Mouse (Mus musculus): ENCODE data around the gene Doxl2.
"Not testable (repeated sequence)": the region's sequence is repeated elsewhere in the genome, so short reads cannot be mapped to it uniquely, and the experiment has no call there.

Gene Doxl2

DNA sequence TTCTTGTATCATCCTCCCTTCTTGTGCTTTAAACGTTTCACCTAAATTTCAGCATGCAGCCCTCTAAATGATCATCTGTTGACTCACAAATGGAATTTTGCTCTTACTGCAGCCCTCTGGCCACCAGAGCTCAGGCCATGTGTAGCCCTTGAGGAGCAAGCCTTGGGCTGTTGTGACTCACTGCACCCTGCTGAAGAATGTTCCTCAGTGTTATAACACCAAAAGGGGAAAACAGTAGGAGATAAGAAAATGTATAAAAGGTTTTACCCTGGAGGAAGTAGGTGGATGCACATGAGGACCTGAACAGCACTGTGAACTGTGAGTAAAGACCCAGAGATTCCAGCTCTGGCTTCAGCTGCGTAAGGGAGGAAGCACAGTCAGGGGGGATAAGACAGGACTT is at the start of gene Doxl2:
TSS of gene Doxl2 (plus strand) at position 301 of the 400 bp plus-strand sequence.
- DNase-seq (ENCODE audit: low read depth, low spot score): no peak

DNA sequence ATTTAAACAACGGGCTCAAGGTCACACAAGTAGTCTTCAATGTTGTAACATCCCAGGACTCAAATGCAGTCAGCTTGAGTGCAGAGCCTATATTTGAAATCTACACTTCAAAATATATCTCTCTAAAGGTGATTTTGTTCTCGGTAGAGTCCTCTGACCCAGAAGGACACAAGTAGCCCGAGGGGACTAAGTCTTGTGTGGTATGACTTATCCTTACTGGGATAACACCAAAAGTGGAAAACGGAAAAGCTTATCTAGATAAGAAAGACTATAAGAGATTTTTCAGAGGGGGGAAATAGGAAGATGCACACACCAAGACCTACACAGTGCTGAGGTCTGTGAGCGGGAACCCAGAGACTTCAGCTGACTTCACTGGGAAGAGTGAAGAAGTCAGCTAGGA is 45.2 kb upstream of the Doxl2 start, which contains the start of gene 1600015I10Rik:
TSS of gene 1600015I10Rik (plus strand) at position 301 of the 400 bp plus-strand sequence.
- no peak for DNase-seq (ENCODE audit: low read depth, low spot score)

DNA sequence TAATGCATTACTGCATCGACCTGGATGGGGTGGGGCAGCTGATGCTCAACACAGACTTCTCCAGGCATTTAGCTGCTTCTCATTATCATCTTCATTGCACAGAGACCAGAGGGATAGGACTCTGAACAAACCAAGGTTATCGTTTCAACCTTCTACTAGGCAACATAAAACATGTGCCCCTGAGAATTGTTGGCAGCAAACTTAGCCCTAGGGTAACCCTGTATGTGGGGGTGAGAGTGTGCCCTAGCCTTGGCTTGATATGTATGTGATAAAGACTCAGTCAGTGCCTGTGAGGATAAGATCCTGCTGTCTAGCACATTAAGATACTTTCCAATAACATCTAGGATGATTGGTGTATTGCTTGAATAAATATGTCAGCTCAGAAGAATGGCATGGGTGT is 25.2 kb upstream of the Doxl2 start:
- no peak for DNase-seq (ENCODE audit: low read depth, low spot score)

DNA sequence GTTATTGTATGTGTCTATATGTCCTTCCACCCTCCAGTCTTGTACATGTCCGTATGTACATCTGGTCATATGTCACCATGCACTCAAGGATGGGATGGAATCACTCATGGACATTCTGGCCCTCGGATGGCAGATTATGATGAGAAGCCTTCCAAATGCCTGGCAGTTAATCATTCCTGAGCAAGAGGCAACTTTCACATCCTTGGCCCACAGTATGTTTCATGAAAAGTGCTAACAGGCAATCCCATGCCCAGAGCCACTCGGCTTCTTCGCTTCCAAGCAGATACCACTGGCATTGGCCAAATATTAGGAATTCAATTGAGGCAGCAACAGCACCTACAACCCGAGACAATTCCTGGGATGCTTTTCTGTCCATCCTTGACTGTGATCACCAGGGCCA is 24.1 kb upstream of the Doxl2 start:
- no peak for DNase-seq (ENCODE audit: low read depth, low spot score)

DNA sequence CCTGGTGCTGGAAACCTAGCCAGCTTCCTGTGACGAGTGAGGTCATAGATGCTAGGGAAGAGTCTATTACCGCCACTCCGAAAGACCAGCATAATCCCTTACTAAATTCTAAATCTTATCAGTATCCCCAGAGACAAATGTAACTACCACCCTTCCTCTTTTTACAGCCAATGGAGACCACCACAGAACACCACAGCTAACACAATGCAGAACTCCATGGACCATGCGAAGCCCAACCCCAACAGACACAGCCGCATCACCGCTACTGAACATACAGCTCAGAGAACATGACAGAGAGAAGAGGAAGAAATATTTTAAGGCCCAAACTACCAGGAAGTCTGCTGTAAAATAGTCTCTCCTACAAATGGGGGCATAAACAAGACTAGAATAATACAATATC is 23.1 kb upstream of the Doxl2 start:
- DNase-seq (ENCODE audit: low read depth, low spot score): no peak

DNA sequence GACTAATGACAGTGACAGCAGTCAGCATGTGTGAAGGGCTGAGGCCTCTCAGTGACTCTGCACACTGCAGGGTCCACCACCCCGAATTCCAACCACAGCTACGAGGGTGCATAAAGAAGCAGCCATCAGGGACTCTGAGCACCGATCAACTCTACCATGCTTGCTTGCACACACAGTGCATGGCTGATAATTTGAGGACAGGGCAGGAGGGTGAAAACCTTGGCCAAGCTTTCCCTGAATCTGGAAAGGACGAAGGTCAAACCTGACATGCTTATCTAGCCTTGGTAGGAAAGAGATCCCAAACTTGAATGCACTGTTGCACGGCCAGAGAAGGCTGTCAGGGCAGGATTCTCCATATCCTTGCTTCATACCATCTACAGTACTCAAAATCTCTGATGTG is 21.5 kb upstream of the Doxl2 start:
- DNase-seq (ENCODE audit: low read depth, low spot score): no peak

DNA sequence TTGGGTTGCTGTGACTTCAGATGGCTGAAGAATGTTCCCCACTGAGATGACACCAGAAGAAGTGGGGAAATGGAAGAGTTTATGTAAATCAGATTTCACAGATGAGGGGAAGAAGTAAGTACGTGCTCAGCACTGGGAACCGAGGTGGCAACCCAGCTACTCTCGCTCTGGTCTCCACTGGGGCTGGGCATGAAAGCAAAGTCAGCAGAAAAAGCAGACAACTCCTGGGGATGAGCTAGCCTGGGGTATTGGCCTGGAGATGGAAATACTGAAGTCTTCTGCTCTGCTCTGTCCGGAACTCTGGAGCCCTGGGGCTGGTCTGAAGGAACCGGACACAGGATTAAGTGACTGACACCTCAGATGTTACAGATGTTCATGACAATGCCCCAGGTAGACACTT is 20.6 kb upstream of the Doxl2 start:
- no peak for DNase-seq (ENCODE audit: low read depth, low spot score)

DNA sequence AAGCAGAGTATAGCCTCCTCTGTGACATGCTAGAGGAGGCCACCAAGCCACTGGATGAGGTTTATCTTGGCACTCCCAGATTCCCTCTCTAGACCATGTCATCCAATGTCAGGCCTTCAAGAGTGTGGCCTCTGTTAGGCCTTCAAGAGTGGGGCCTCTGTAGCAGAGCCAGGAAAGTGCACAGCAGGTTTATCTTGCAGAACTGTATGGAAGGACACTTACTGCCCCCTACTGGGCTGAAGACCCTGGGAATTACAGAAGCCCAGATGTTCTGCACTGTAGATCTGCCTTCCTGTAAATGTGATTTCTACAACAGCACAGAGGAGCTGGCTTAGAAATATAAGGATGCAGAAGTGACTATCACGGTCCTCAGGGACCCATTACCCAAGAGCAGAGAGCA is 19.8 kb upstream of the Doxl2 start:
- DNase-seq (ENCODE audit: low read depth, low spot score): peak; percentile 17

DNA sequence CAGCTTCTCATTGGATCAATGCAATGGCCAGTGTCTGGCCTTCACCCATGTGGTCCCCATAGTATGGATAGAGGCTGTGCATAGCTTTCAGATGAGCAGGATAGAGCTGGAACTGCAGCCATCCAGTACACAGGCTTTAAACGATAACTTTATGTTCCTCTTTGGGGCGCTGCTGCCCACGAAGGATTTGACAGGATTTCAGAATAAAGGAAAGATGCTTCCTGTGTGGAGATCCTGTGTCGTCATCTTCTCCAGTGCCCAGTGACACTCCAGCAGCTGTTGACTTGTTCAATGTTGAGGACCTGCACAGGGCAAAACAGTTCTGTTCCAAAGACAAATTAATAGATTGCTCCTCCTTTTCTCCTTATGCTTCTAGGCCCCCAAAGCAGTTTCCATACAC is 18.0 kb upstream of the Doxl2 start:
- DNase-seq (ENCODE audit: low read depth, low spot score): no peak

DNA sequence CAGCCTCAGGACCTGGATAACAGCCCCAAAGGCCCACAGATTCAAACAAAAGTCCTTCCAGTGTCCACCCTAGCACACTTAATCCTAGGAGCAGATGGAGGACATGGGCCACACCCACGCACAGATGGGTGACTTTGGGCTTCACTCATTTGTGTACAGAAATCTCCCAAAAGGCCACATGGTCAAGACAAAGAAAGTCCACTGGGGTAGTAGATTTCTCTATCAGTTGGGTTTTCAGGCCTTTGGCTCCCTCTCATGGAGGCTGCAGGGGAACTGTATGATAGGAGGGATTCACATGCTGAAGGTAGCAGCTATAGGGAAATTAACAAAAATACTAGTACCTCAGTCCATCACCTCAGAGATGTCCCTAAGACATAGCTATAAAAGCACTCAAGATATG is 16.7 kb upstream of the Doxl2 start:
- peak; percentile 13 for DNase-seq (ENCODE audit: low read depth, low spot score)

DNA sequence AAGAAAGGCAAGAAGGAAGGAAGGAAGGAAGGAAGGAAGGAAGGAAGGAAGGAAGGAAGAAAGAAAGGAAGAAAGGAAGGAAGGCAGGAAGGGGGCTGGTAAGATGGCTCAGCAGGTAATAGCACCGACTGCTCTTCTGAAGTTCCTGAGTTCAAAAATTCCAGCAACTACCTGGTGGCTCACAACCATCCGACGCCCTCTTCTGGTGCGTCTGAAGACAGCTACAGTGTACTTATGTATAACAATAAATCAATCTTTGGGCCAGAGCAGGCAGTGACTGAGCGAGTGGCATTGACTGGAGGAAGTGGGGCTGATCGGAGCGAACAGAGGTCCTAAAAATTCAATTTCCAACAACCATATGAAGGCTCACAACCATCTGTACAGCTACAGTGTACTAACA is 15.6 kb upstream of the Doxl2 start:
- not testable (repeated sequence) for DNase-seq (ENCODE audit: low read depth, low spot score)

DNA sequence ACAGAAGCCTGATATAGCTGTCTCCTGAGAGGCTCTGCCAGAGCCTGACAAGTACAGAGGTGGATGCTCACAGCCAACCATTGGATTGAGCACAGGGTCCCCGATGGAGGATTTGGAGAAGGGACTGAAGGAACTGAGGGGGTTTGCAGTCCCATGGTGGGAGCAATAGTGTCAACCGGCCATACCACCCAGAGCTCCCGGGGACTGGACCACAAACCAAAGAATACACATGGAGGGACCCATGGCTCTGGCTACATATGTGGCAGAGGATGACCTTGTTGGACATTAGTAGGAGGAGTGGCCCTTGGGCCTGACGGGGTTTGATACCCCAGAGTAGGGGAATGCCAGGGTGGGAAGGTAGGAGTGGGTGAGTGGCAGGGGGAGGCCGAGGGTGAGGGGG is 8.1 kb upstream of the Doxl2 start:
- not testable (repeated sequence) for DNase-seq (ENCODE audit: low read depth, low spot score)

DNA sequence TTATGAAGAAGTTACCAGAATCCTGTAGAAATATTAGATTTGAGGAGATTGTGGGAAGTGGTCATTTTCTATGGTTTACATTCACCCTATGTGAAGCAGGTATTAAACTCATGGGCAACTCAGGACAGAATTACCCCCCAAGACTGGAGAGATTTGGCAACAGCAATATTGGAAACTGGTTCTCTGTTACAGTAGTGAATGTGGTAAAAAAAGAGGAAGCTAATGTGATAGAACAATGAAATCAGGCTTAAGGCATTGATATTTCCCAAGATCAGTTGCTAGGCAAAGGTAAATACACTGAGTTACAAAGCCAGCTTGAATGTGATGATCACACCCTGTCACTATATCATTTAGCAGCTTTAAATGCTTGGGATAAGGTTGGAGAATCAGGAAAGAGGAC is 6.9 kb upstream of the Doxl2 start:
- DNase-seq (ENCODE audit: low read depth, low spot score): no peak

DNA sequence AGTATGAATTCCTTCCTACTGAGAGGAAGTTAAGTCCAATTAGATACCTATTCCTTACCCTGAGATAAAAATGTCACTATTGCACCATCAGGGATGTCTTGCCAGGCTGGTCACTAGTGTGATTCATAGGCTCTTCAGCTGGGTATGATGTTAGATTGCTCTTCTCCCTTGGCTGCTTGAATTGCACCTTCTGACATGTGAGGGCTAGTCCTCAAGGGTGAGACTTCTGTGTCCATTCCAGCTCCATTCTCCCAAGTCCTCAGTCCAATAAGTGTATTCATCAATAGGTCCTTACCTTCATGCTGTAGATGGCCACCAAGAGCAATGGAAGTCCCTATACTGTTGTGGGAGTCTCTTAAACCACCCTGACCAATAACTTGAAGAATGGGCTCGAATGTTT is 4.9 kb downstream of the Doxl2 start:
- DNase-seq (ENCODE audit: low read depth, low spot score): no peak

DNA sequence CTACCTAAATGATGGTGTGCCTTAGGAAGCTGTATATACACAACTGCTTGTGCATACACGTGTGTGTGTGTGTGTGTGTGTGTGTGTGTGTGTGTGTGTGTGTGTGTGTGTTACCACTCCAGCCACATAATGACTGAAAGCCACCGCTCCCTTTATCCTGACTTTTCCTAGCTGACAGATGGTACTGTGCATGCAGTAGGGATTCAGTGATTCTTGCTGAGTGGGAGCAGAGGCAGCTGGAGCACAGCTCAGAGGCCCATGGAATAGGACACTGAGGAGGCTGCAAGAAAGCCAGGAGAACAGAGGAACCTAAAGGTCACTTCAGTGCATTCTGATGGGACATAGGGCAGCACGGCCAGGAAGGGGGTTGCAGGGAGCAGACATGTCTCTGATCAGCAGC is 7.5 kb downstream of the Doxl2 start:
- DNase-seq (ENCODE audit: low read depth, low spot score): no peak

DNA sequence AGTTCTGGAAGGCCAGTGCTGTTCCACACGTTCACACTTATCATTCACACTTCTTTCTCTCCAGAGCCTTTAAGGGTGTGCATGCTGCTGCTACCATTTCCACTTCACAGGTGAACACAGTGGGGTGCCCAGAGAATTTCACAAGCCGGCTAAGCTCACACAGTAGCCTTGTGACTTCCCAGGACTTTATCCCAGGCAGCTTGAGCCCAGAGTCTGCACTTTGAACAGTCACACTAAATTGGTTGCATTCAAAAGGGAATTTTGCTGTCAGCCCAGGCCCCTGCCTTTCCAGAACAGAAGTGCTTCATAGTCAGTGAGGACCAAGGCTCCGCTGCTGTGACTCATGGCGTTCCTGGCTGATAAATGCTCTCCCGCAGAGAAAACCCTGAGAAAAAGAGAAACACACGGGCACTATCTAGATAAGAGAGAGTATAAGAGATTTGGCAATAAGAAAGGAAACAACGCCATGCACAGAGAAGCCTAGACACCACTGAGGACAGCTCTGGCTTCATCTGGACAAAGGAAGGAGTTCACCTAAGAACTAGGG is 11.8 kb downstream of the Doxl2 start, which contains the start of gene Svs1:
TSS of gene Svs1 (plus strand) at position 418 of the 547 bp plus-strand sequence.
- DNase-seq (ENCODE audit: low read depth, low spot score): no peak

DNA sequence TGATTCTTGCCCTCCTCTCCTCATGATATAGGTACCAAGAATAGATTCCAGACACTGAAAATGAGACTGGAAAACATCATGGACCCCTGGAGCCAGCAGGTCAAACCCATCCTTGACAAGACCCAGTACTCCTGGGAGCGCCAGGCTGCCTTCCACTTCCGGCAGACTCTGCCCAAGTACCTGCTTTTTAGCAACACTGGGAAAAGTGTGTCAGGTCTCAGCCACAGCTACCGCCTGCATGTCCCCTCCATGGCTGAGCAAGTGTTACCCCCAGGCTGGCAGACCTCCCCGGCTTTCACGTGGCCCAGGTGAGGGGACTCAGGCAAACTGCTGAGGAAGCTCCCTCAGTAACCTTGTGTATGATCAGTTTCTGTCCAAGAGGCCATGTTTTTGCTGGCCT is 15.2 kb downstream of the Doxl2 start:
- DNase-seq (ENCODE audit: low read depth, low spot score): no peak

DNA sequence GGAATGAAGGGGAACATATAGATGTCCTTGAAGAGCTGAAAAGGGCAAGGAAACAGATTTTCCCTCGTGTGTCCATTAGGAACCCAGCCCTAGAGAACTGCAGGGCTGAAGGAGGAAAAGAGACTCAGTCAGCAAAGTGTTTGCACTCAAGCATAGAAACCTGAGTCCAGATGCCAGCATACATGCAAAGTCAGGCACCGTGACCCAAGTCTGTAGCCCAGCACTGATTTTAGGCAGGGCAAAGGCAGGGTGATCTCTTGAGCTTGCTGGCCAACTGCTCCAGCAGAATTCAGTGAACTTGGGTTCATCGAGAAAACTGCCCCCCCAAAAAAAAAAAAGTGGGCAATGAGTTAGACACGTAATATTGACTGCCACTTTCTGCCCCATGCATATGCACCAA is 17.2 kb downstream of the Doxl2 start:
- DNase-seq (ENCODE audit: low read depth, low spot score): no peak

DNA sequence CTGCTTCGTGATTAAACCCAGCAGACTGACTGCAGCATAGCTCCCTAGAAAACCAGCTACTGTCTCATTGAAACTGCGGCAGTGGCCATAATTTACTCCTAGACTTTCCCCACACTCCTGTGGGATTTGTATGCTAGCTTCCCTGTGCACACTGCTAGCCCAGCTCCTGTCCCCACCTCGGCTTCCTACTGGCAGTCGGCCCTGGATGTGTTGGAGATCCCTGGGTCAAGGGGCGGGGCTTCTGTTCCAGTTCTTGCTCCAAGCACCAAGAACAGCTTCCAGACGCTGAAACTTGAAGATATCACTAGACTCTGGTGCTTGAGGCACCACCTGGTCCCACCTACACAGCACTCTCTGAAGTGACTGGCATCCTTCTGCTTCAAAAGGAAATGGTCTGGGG is 23.4 kb downstream of the Doxl2 start:
- DNase-seq (ENCODE audit: low read depth, low spot score): no peak

DNA sequence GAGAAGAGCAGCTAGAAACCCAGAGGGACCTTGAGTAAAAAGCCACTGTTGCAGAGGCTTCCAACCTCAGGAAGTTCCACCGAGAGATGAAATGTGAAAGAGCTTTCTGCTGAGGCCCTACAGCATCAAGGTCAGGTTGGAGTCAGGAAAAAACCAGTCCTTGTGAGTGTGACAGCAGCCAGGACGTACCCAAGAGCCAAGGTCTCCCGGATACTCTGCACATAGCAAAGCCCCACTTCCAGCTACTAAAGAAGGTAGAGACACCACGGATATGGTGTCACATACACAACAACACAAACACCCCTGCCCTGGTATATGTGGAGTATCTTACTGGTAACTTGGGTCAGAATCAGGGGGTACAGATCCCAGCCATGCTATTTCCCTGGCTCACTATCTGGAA is 24.0 kb downstream of the Doxl2 start:
- DNase-seq (ENCODE audit: low read depth, low spot score): no peak

DNA sequence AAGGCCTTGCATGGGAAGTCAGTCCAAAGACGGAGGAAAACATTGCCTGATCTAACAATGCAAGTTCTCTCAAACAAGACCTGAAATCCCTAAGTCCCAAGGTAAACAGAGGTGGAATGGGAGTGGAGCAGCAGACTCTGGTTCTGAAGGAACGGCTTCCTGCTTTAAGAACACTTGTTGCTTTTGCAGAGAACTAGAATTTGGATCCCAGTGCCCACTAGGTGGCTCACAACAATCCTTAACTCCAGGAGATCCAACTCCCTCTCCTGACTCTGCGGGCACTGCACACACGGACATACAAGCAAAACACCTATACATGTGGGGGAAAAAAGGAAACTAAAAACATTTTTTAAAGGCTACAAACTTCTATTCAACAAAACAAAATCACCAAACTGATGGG is 28.6 kb downstream of the Doxl2 start:
- DNase-seq (ENCODE audit: low read depth, low spot score): no peak

DNA sequence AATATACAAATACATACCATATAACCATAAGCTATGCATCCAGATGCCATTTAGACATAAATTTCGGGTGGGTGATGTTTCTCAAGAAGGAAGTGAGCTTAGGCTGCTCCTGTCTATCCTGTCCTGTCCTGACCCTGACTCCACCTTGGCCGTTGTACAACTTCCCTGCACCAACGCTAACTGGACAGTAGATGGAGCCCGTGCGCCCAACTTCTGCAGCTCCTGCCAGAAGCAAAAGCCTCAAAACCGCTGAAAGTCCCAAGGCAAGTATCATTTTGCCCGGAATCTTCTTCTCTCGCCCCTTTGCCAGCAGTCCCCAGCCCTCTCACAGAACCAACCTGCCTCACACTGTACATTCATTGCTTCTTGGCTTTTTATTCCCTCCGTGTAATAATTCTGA is 33.2 kb downstream of the Doxl2 start:
- peak; percentile 37 for DNase-seq (ENCODE audit: low read depth, low spot score)

DNA sequence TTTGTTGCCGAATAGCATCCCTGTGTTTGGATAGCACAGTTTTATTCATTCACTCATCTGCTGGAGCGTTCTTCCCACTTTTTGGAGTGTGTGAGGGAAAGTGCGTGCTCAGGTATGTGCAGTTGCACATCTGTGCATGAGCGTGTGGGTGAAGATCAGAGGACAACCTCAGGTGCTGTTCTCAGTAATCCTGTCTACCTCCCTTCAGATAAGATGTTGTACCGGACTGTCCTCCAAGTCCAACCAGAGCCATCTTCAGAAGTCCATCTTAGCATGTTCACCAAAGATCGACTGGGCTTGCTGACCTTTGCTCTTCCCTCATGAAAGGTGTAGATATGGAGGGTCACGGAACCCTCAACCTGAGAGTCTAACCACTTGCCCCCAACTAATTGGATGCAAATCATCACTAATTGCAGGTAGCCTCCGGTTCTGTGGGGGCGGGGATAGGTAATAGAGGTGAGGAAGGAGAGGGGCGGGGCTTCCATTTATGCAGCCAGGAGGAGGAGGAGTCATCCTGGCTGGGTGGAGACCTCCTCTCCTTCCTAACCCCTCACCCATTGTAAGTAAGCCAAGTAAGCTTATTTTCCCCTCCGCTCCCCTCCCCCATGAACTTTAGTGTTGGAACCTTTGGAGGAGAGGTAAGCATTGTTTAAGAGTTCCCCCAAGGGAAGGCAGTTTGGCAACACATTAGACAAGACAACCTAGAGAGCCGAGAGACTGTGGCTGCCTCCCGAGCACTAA is 33.8 kb downstream of the Doxl2 start:
- no peak for DNase-seq (ENCODE audit: low read depth, low spot score)

DNA sequence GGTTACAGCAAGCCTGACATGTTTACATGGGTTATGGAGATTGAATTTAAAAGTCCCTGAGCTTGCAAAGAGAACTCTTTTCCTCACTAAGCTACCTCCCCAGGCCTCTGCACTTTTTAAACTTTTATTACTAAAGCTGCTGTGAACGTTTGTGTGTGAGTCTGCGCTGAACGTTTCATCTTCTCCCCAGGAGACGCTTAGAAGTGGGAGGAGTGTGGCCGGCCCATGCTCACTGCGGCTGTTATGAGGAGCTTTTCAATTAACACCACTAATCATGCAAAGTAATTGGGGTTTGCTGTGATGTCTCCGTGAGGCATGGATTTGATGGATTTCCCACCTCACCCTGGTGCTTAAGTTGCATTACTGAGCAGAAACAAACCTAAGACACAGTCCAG is 34.4 kb downstream of the Doxl2 start:
- no peak for DNase-seq (ENCODE audit: low read depth, low spot score)

All from retina, postnatal 7 days (tissue).